Mouse (Mus musculus): ENCODE data around the gene Stk32b. TPM values are rescaled to one million over a fixed set of nuclear protein-coding genes. Genes with fewer than 3 reads are reported as not detected.

Gene Stk32b
- polyA plus RNA-seq, 1 experiment from 2014 or later, result 3.4 TPM

- H3K4me3 ChIP-seq (replicated peaks), result no peak overlapping the region
- no peaks in the 10 kb centered on the region for H3K9me3 ChIP-seq (replicated peaks)
- 12% methylated on average over 6 of the region's 6 CpGs for WGBS
- no peak overlapping the region for H3K9ac ChIP-seq
- no peak overlapping the region for H3K27ac ChIP-seq
- H3K4me2 ChIP-seq, result no peak overlapping the region
- H3K27me3 ChIP-seq, result peaks cover 47% of the 10 kb centered on the region
- H3K36me3 ChIP-seq, result no peaks in the 10 kb centered on the region
- no peak for ATAC-seq (replicated peaks; ENCODE audit: low FRiP score)
- H3K4me1 ChIP-seq, result peaks cover 18% of the 10 kb centered on the region
Measured at GRCm38 (mm10) chr5:37720670-37721069, 3.7 kb upstream of the Stk32b start.

DNA sequence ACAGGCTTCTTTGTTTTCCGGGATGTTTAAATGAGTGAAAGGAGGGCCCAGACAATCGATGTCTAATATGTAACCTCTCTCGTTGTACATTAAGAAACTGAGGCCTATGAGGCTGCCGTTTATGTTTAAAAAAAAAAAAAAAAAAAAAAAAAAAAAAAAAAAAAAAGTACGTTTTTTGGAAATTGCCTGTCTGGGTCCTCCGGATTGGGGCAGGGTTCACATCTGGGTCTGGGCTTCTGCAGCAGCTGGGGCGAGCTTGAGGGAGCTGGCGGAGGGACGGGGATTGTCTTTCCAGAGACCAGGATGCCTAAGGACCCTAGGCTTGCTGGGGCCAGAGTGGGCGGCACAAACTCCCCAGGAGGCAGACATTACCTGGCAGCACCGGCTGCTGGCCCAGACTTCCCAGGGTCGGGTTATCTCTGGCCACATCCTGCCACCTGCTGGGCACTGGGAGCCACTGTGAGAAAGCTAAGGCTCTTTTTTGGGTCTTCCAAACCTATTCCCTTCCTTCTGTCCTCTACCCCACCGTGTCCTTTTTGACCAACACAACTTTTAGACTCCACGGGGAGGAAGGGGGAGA lies 503 bp upstream of the Stk32b start:
- Histone ChIP-seq H3K4me1 (peaks cover 18% of the 10 kb centered on the region), H3K4me3 (replicated peaks) (peak overlapping the region; percentile 47), H3K4me2 (peak overlapping the region; percentile 83), H3K27ac (no peak overlapping the region), H3K9ac (0 out of 2 replicates have a peak overlapping the region, but pooled peaks have one; percentile 29), H3K27me3 (peaks cover 54% of the 10 kb centered on the region), H3K9me3 (replicated peaks) (no peaks in the 10 kb centered on the region), H3K36me3 (no peaks in the 10 kb centered on the region)
- ATAC-seq (replicated peaks; ENCODE audit: low FRiP score), result peak; percentile 70
- under 1% methylated on average over 14 of the region's 14 CpGs for WGBS

DNA sequence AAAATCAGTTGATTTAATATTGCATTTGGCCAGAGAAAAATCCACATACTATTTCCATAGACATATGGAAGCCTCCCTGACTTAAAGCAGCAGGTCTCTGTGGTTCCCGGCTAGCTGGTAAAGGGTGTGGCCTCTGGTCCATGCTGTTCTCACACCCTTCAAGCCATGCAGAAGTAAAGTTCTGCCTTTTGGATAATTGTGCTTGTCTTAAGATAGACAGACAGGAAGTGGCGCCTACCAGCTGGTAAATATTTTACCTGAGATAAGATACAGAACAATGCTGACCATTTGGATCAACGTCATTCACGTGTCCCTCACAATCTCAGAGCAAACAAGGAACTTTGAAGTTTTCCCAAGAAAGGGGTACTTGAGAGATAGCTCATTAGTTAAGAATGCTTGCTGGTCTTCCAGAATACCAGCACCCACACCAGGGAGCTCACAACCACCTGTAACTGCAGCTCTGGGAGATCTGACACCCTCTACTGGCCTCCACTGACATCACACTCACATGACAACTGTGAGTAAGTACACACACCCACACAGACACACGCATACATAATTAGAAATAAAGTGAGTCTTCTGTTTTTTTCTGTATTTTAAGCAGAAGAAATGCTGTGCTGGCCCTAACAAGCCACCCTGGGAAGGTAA lies 7.6 kb downstream of the Stk32b start:
- Histone ChIP-seq H3K4me1 (no peaks in the 10 kb centered on the region), H3K9ac (no peak overlapping the region), H3K4me2 (no peak overlapping the region), H3K27ac (no peak overlapping the region), H3K4me3 (replicated peaks) (no peak overlapping the region), H3K27me3 (no peaks in the 10 kb centered on the region), H3K36me3 (no peaks in the 10 kb centered on the region), H3K9me3 (replicated peaks) (peaks cover 9% of the 10 kb centered on the region)
- 93% methylated on average over 5 of the region's 5 CpGs for WGBS
- ATAC-seq (replicated peaks; ENCODE audit: low FRiP score), result no peak

DNA sequence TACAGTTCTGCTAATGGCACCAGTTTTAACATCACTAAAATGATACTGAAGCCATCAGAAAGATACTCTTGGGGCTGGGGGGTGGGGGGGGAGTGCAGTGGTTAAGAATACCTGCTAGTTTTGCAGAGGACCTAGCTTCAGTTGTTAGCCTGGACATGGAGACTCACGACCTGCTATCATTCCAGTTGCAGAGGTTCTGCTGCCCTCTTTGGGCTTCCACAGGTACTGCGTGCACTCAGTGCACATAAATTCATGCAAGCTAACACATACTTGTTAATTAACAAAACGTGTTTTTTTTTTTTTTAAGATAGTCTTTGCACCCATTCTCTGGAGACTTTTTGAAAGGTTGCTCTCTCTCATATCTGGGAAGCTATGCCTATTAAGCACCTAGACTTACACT lies 8.8 kb downstream of the Stk32b start:
- H3K9ac ChIP-seq, result no peak overlapping the region
- no peak overlapping the region for H3K4me2 ChIP-seq
- H3K9me3 ChIP-seq (replicated peaks), result peaks cover 9% of the 10 kb centered on the region
- H3K27me3 ChIP-seq, result no peaks in the 10 kb centered on the region
- H3K36me3 ChIP-seq, result no peaks in the 10 kb centered on the region
- 71% methylated on average over 3 of the region's 3 CpGs for WGBS
- ATAC-seq (replicated peaks; ENCODE audit: low FRiP score), result no peak
- no peak overlapping the region for H3K27ac ChIP-seq
- H3K4me3 ChIP-seq (replicated peaks), result no peak overlapping the region
- H3K4me1 ChIP-seq, result no peaks in the 10 kb centered on the region

GRCm38 (mm10) chr5:37704962-37705361 lies 12.0 kb downstream of the Stk32b start:
- H3K27me3 ChIP-seq, result no peaks in the 10 kb centered on the region
- H3K36me3 ChIP-seq, result no peaks in the 10 kb centered on the region
- WGBS, result 87% methylated on average over 2 of the region's 2 CpGs
- H3K9ac ChIP-seq, result no peak overlapping the region
- no peak overlapping the region for H3K4me3 ChIP-seq (replicated peaks)
- no peak overlapping the region for H3K4me2 ChIP-seq
- H3K9me3 ChIP-seq (replicated peaks), result peaks cover 9% of the 10 kb centered on the region
- peaks cover under 1% of the 10 kb centered on the region; the same call in 1 of the 2 replicates for H3K4me1 ChIP-seq
- H3K27ac ChIP-seq, result no peak overlapping the region
- no peak for ATAC-seq (replicated peaks; ENCODE audit: low FRiP score)

DNA sequence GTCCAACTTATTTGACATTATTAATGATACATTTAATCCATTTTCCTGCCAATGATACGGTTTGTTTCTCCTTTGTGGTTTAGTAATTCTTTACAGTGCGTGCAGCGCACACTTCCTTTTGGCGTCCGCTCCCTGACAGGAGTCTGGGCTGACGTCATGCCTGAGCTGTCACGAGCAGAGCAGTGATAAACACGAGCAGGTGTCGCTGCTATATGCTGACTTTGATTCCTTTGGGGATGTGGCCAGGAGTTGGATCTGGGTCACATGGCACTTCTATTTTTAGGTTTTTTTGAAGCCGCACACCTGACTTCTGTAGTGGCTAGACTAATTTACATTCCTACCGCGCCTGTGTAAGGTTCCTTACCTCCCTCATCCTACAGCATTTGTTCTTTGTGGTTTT lies 17.2 kb downstream of the Stk32b start:
- Histone ChIP-seq H3K27me3 (no peaks in the 10 kb centered on the region), H3K36me3 (no peaks in the 10 kb centered on the region), H3K4me2 (no peak overlapping the region), H3K9me3 (replicated peaks) (no peaks in the 10 kb centered on the region), H3K9ac (no peak overlapping the region), H3K4me3 (replicated peaks) (no peak overlapping the region), H3K4me1 (peaks cover 3% of the 10 kb centered on the region; the same call in 1 of the 2 replicates), H3K27ac (no peak overlapping the region)
- ATAC-seq (replicated peaks; ENCODE audit: low FRiP score), result no peak
- 64% methylated on average over 12 of the region's 12 CpGs for WGBS

- Histone ChIP-seq H3K9me3 (replicated peaks) (no peaks in the 10 kb centered on the region), H3K4me3 (replicated peaks) (no peak overlapping the region), H3K4me1 (peaks cover 3% of the 10 kb centered on the region; the same call in 1 of the 2 replicates), H3K9ac (no peak overlapping the region), H3K27me3 (no peaks in the 10 kb centered on the region), H3K36me3 (no peaks in the 10 kb centered on the region), H3K4me2 (no peak overlapping the region), H3K27ac (no peak overlapping the region)
- WGBS, result 84% methylated on average over 7 of the region's 7 CpGs
- ATAC-seq (replicated peaks; ENCODE audit: low FRiP score), result no peak
Measured at GRCm38 (mm10) chr5:37697286-37697685, 19.7 kb downstream of the Stk32b start.

DNA sequence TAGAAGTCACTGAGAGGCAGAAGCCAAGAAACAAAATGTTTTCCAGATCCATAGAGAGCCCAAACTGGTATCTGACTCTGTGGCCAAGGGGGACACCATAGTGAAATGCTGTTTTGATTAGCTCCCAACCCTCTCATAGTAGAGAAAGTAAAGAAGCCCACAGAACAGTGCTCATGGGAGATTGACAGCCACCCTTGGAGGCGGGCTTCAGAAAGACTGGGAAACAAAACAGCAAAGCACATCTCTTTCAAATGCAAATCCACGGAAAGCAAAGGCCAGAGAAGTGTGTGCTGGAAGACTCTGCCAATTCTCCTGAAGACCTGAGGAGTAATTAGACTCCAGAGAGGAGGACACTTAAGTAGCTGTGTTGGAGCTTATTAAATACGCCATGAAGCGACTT lies 21.2 kb downstream of the Stk32b start:
- H3K9ac ChIP-seq, result no peak overlapping the region
- no peak overlapping the region for H3K27ac ChIP-seq
- no peak overlapping the region for H3K4me3 ChIP-seq (replicated peaks)
- H3K9me3 ChIP-seq (replicated peaks), result no peaks in the 10 kb centered on the region
- no peaks in the 10 kb centered on the region for H3K36me3 ChIP-seq
- 50% methylated on average over 4 of the region's 4 CpGs for WGBS
- no peaks in the 10 kb centered on the region for H3K27me3 ChIP-seq
- ATAC-seq (replicated peaks; ENCODE audit: low FRiP score), result no peak
- H3K4me1 ChIP-seq, result peaks cover 3% of the 10 kb centered on the region; the same call in 1 of the 2 replicates
- H3K4me2 ChIP-seq, result no peak overlapping the region

DNA sequence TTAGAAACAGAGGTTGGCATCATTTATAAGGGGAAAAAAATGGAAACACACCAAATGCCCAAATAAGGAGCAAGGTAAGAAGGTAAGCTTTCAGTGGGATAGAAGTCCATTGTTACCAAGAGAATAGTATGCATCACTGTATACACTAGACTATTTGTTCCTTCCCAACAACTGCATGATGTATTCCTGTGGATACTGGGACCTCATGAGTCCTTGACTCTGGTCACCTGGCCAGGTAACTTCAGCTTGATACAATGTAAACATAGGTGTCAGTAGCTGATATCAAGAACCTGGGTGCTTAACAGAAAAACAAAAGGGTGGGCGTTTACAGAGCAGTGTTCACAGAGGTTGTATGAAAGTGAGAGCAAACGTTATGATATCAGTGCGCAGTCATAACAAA lies 24.2 kb downstream of the Stk32b start:
- Histone ChIP-seq H3K4me3 (replicated peaks) (no peak overlapping the region), H3K36me3 (no peaks in the 10 kb centered on the region), H3K27ac (no peak overlapping the region), H3K4me1 (no peaks in the 10 kb centered on the region), H3K4me2 (no peak overlapping the region), H3K27me3 (no peaks in the 10 kb centered on the region), H3K9me3 (replicated peaks) (no peaks in the 10 kb centered on the region), H3K9ac (no peak overlapping the region)
- no peak for ATAC-seq (replicated peaks; ENCODE audit: low FRiP score)
- 84% methylated on average over 3 of the region's 3 CpGs for WGBS

- Histone ChIP-seq H3K36me3 (no peaks in the 10 kb centered on the region), H3K4me1 (no peaks in the 10 kb centered on the region), H3K4me2 (no peak overlapping the region), H3K9me3 (replicated peaks) (no peaks in the 10 kb centered on the region), H3K27ac (no peak overlapping the region), H3K4me3 (replicated peaks) (no peak overlapping the region), H3K9ac (no peak overlapping the region), H3K27me3 (no peaks in the 10 kb centered on the region)
- 76% methylated on average over 7 of the region's 7 CpGs for WGBS
- ATAC-seq (replicated peaks; ENCODE audit: low FRiP score), result no peak
Measured at GRCm38 (mm10) chr5:37670781-37671180, 46.2 kb downstream of the Stk32b start.

DNA sequence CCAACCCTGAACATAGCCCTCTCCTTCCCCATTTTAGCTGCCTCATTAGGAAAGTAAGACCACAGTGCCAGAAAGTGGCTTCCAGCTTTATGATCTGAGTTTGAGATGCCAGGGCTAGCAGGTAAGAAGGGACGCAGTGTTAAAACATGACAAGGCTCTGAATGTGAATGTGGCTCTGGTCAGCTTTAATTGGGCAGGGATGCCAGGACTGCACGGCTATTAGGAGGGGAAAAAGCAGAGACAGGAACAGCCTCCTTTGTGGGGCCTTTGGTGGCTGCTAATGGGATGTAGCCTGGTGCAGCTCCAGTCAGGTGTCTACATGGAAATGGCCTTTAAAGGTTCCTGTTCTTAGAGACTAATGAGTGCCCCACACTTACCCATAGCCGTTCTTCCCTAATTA lies 52.0 kb downstream of the Stk32b start:
- no peak for ATAC-seq (replicated peaks; ENCODE audit: low FRiP score)

DNA sequence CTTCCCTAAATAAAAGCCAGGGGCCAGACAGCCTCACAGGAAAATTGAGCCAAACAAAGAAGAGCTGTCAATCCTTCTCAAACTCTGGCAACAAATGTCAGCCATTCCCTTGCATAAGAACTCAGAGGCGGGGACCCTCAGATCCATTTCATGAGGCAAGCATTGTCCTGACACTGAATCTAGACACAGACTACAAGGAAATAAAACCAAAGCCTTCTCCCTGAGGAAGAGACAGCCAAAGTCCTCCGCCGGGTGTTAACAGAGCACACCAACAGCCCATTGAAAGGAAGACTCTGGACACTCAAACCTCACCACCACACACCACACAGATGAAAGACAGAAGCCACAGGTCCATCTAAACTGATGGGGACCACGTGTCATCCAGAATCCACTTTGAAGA lies 57.8 kb downstream of the Stk32b start:
- Histone ChIP-seq H3K9ac (no peak overlapping the region), H3K27me3 (no peaks in the 10 kb centered on the region), H3K4me3 (replicated peaks) (no peak overlapping the region), H3K4me1 (no peaks in the 10 kb centered on the region), H3K36me3 (no peaks in the 10 kb centered on the region), H3K9me3 (replicated peaks) (no peaks in the 10 kb centered on the region), H3K4me2 (no peak overlapping the region), H3K27ac (no peak overlapping the region)
- no peak for ATAC-seq (replicated peaks; ENCODE audit: low FRiP score)
- 85% methylated on average over 4 of the region's 4 CpGs for WGBS

More for the DNA sequence above, 52.0 kb downstream of the Stk32b start:
- Histone ChIP-seq H3K27me3 (no peaks in the 10 kb centered on the region), H3K4me1 (no peaks in the 10 kb centered on the region), H3K4me2 (no peak overlapping the region), H3K9me3 (replicated peaks) (no peaks in the 10 kb centered on the region), H3K27ac (no peak overlapping the region), H3K9ac (no peak overlapping the region), H3K4me3 (replicated peaks) (no peak overlapping the region), H3K36me3 (no peaks in the 10 kb centered on the region)
- 69% methylated on average over 3 of the region's 3 CpGs for WGBS

GRCm38 (mm10) chr5:37657741-37658140 lies 59.2 kb downstream of the Stk32b start:
- H3K27ac ChIP-seq, result no peak overlapping the region
- H3K4me3 ChIP-seq (replicated peaks), result no peak overlapping the region
- H3K9me3 ChIP-seq (replicated peaks), result no peaks in the 10 kb centered on the region
- H3K36me3 ChIP-seq, result no peaks in the 10 kb centered on the region
- WGBS, result 76% methylated on average over 6 of the region's 6 CpGs
- no peak overlapping the region for H3K4me2 ChIP-seq
- no peak for ATAC-seq (replicated peaks; ENCODE audit: low FRiP score)
- H3K4me1 ChIP-seq, result no peaks in the 10 kb centered on the region
- H3K9ac ChIP-seq, result no peak overlapping the region
- H3K27me3 ChIP-seq, result no peaks in the 10 kb centered on the region

Measured in kidney, embryonic 15.5 days (tissue).